In the genomic region with DNA sequence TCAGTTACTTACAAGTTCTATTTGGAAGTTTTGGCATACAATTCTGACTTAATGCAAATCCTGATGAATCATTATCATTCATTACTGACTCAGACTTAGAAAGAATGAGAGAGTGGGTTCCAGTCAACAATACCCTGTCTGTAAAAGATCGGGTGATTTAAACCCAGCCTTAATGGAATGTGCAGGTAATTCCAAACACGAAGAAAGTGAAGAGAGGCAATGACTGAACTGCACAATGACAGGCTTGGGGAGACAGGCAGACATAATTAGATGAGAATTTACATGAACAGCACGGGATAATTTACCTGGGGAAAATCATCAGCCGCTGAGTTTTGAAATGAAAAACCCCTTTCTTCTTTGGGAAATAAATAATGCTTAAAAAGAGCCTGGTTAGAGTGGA, we compare ENCODE assay signal across 16 mouse cellular contexts.
DNase-seq lines count a peak whose midpoint lies in the region; ATAC-seq and TF ChIP-seq lines count a peak whose summit lies in the region.
"Had no signal": no experiment of that assay in that cellular context is flagged by ENCODE, and none has a peak within 500 bp of the region (broad histone marks: within the 10 kb centered on the region; RNA-seq: fewer than 3 reads in every experiment).

No protein-coding gene starts in this region.

- 0 out of 2 replicates have a peak overlapping the region, but pooled peaks have one; percentile 30 for H3K27ac ChIP-seq in hindbrain, embryonic 15.5 days (replicated peaks)
- no peak overlapping the region for H3K27ac ChIP-seq in hindbrain, embryonic 12.5 days
- H3K27ac ChIP-seq in forebrain, postnatal 0 days (ENCODE audit: low read depth, low read length), result no peak overlapping the region
- H3K27ac ChIP-seq: embryonic facial prominence, embryonic 10.5 days; hindbrain, embryonic 10.5 days had no signal

- H3K36me3 ChIP-seq in hindbrain, embryonic 15.5 days, result no peaks in the 10 kb centered on the region
- no peaks in the 10 kb centered on the region for H3K36me3 ChIP-seq in hindbrain, embryonic 12.5 days
- H3K36me3 ChIP-seq in forebrain, postnatal 0 days (ENCODE audit: insufficient read depth), result no peaks in the 10 kb centered on the region
- H3K36me3 ChIP-seq: embryonic facial prominence, embryonic 10.5 days; G1E; heart, embryonic 12.5 days; hindbrain, embryonic 10.5 days had no signal

- no peaks in the 10 kb centered on the region for H3K27me3 ChIP-seq in hindbrain, embryonic 15.5 days
- H3K27me3 ChIP-seq in hindbrain, embryonic 12.5 days, result no peaks in the 10 kb centered on the region
- no peaks in the 10 kb centered on the region for H3K27me3 ChIP-seq in forebrain, postnatal 0 days (ENCODE audit: insufficient read depth, low read length)
- H3K27me3 ChIP-seq: heart, embryonic 12.5 days had no signal

- no peak overlapping the region for H3K9ac ChIP-seq in hindbrain, embryonic 15.5 days
- no peak overlapping the region for H3K9ac ChIP-seq in hindbrain, embryonic 12.5 days
- H3K9ac ChIP-seq in forebrain, postnatal 0 days, result no peak overlapping the region
- H3K9ac ChIP-seq: heart, embryonic 12.5 days had no signal

- peak; percentile 22 for DNase-seq in 3T3-L1 (ENCODE audit: low read depth, low spot score)
- DNase-seq in Muller cell, postnatal 12 days (ENCODE audit: inconsistent ontology term), result peak; percentile 34
- DNase-seq in forebrain, postnatal 0 days, result no peak
- DNase-seq: B cell, adult 2 months; cerebellum, adult 2 months; gastrocnemius, postnatal 25 days; kidney, adult 2 months had no signal

- H3K4me1 ChIP-seq in hindbrain, embryonic 15.5 days (replicated peaks), result no peaks in the 10 kb centered on the region
- no peaks in the 10 kb centered on the region for H3K4me1 ChIP-seq in hindbrain, embryonic 12.5 days
- no peaks in the 10 kb centered on the region for H3K4me1 ChIP-seq in forebrain, postnatal 0 days (ENCODE audit: insufficient read depth)
- H3K4me1 ChIP-seq: heart, embryonic 12.5 days; hindbrain, embryonic 10.5 days had no signal

- H3K4me3 ChIP-seq in hindbrain, embryonic 15.5 days, result no peak overlapping the region
- H3K4me3 ChIP-seq in hindbrain, embryonic 12.5 days, result no peak overlapping the region
- no peak overlapping the region for H3K4me3 ChIP-seq in forebrain, postnatal 0 days (ENCODE audit: low read depth, low read length)
- H3K4me3 ChIP-seq: embryonic facial prominence, embryonic 10.5 days; heart, embryonic 12.5 days; hindbrain, embryonic 10.5 days had no signal

- no peak for ATAC-seq in hindbrain, embryonic 15.5 days (ENCODE audit: low FRiP score, low read depth)
- ATAC-seq in hindbrain, embryonic 12.5 days (ENCODE audit: low FRiP score), result no peak
- peak; percentile 72; the same call in 1 of the 2 replicates for ATAC-seq in forebrain, postnatal 0 days
- no peak for ATAC-seq in inflammation-experienced regulatory T-cells, adult 6 months
- ATAC-seq: CD4-positive, CD25-positive, alpha-beta regulatory T cell, adult 4 months; hindbrain, embryonic 16.5 days had no signal

- H3K4me2 ChIP-seq in hindbrain, embryonic 15.5 days, result no peak overlapping the region
- H3K4me2 ChIP-seq in hindbrain, embryonic 12.5 days (replicated peaks), result no peak overlapping the region
- no peak overlapping the region for H3K4me2 ChIP-seq in forebrain, postnatal 0 days (ENCODE audit: low read depth)
- H3K4me2 ChIP-seq: heart, embryonic 12.5 days had no signal

- TF ChIP-seq CTCF in forebrain, postnatal 0 days (IDR thresholded peaks at IDR 0.05; ENCODE audit: low read depth), result no peak

- 56% methylated on average over 4 of the region's 4 CpGs for WGBS in hindbrain, embryonic 15.5 days
- 77% methylated on average over 4 of the region's 4 CpGs for WGBS in hindbrain, embryonic 12.5 days
- WGBS in forebrain, postnatal 0 days, result 26% methylated on average over 4 of the region's 4 CpGs

- H3K9me3 ChIP-seq in hindbrain, embryonic 15.5 days, result no peaks in the 10 kb centered on the region
- no peaks in the 10 kb centered on the region for H3K9me3 ChIP-seq in hindbrain, embryonic 12.5 days (replicated peaks)
- no peaks in the 10 kb centered on the region for H3K9me3 ChIP-seq in forebrain, postnatal 0 days (ENCODE audit: low read length)
- H3K9me3 ChIP-seq: embryonic facial prominence, embryonic 10.5 days; G1E; heart, embryonic 12.5 days; hindbrain, embryonic 10.5 days had no signal
